Mouse (Mus musculus): Measurements from ENCODE around the gene AC140267.1. TPM values are rescaled to one million over a fixed set of nuclear protein-coding genes. Genes with fewer than 3 reads are reported as not detected.

The AC140267.1 gene
- polyA plus RNA-seq, 1 experiment from 2014 or later: 2.1 TPM

Other genes starting within 250 kb of the AC140267.1 start
- 4.7 and 5.1 TPM in 2 replicates for gene Pdgfb, start 220.9 kb upstream of the AC140267.1 start, polyA plus RNA-seq (2014; fragmentation: Nextera tagmentation; extraction: Ambion mirVana)
- 26.3 and 39.4 TPM in 2 replicates for gene Syngr1, start 144.5 kb upstream of the AC140267.1 start, polyA plus RNA-seq (2014; fragmentation: Nextera tagmentation; extraction: Ambion mirVana)
- 681 and 724 TPM in 2 replicates for gene Rpl3, start 144.0 kb upstream of the AC140267.1 start, polyA plus RNA-seq (2014; fragmentation: Nextera tagmentation; extraction: Ambion mirVana)
- 37.9 and 42.5 TPM in 2 replicates for gene Tab1, start 102.7 kb upstream of the AC140267.1 start, polyA plus RNA-seq (2014; fragmentation: Nextera tagmentation; extraction: Ambion mirVana)
- 19.9 and 20.5 TPM in 2 replicates for gene Mgat3, start 62.1 kb upstream of the AC140267.1 start, polyA plus RNA-seq (2014; fragmentation: Nextera tagmentation; extraction: Ambion mirVana)
- 28.1 and 41.7 TPM in 2 replicates for gene Mief1, start 1.8 kb upstream of the AC140267.1 start, polyA plus RNA-seq (2014; fragmentation: Nextera tagmentation; extraction: Ambion mirVana)
- 114 and 122 TPM in 2 replicates for gene Atf4, start 19.3 kb downstream of the AC140267.1 start, polyA plus RNA-seq (2014; fragmentation: Nextera tagmentation; extraction: Ambion mirVana)
- 73.9 and 100 TPM in 2 replicates for gene Rps19bp1, start 28.5 kb downstream of the AC140267.1 start, polyA plus RNA-seq (2014; fragmentation: Nextera tagmentation; extraction: Ambion mirVana)
- gene Cacna1i, start 51.4 kb downstream of the AC140267.1 start, polyA plus RNA-seq (2014; fragmentation: Nextera tagmentation; extraction: Ambion mirVana): 0.75 and 1.5 TPM in 2 replicates

Data from midbrain, embryonic 14.5 days (tissue).